Mouse (Mus musculus) spleen, adult 2 months (tissue): Measurements from ENCODE around the gene Nthl1.

Experiments
- CTCF ChIP-seq: fragments of 200-500 bp; IDR thresholded peaks from 2 replicates; pipeline ENCODE4 v1.5.1; 2011; ENCODE audit warnings: mild to moderate bottlenecking, inconsistent platforms; ENCODE audit not compliant: insufficient read depth, insufficient read length, insufficient replicate concordance; ENCODE audit errors: extremely low read depth
- POLR2A ChIP-seq: fragments of 200-500 bp; IDR thresholded peaks from 2 replicates; pipeline ENCODE4 v1.6.1; 2011; ENCODE audit warnings: low read depth, low read length, inconsistent platforms

GRCm38 (mm10) chr17:24608370-24608769, 24.1 kb upstream of the Nthl1 start:
- no peak for TF ChIP-seq CTCF
- TF ChIP-seq POLR2A: no peak
